Mouse (Mus musculus): ENCODE results near the gene Dennd1a. TPM values are rescaled to one million over a fixed set of nuclear protein-coding genes. Genes with fewer than 3 reads are reported as not detected.

Gene Dennd1a
- total RNA-seq, 2 experiments from 2014 or later: 74.5 to 76.5 TPM

- intact Hi-C loops (cut with DNase I): no loop called here
- DNase-seq (ENCODE audit: low spot score in 2 of 2): no peak
Observed at GRCm38 (mm10) chr2:37801687-37802086, 485.5 kb downstream of the Dennd1a start.

DNA sequence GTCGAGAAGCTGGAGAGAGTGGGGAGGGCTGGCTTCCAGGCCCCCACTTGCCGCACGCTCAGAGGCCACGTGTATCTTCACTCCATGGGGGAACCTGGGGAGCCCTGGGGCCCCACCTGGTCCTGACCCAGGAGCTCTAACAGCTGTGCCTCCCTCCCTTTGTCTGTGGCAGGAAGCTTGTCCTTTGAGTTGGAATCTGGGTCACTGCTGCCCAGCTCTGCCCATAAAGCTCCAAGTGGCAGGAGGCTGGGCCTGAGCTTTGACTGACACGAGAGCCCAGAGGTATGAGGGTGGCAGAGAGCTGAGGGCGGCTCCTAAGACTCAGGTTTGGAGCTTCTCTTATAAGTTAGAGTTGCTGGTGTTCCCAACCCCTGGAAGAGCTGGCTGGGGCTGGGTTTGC, 488.1 kb downstream of the Dennd1a start:
- DNase-seq (ENCODE audit: low spot score in 2 of 2): no peak
- intact Hi-C loops (cut with DNase I): loop anchor here (1.0 kb wide), 1 partner anchor 22 kb away; no protein-coding TSS in a partner anchor

DNA sequence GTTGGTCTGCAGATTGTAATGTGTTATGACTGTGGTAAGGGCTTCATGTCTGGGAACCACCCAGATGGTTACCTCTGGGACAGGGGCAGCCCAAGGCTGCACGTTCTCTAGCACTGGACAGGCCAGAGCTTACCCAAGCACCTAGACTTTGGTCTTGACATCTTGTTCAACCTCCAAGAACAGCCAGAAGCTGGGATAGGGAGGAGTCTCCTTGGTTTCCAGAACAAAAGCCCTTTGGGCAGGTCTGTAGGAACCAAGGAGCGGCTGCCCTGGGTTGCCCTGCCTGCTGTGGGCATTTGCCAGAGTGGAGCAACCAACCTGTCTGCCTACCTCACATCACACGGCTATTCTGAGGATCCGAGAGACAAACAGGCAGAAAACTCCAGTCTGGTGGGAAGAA, 490.1 kb downstream of the Dennd1a start:
- intact Hi-C loops (cut with DNase I): no loop called here

GRCm38 (mm10) chr2:37796021-37796420, 491.2 kb downstream of the Dennd1a start:
- intact Hi-C loops (cut with DNase I): no loop called here
- no peak for DNase-seq (ENCODE audit: low spot score in 2 of 2)

More for the DNA sequence above, 490.1 kb downstream of the Dennd1a start:
- DNase-seq (ENCODE audit: low spot score in 2 of 2): no peak

GRCm38 (mm10) chr2:37791340-37791739, 495.9 kb downstream of the Dennd1a start:
- no peak for DNase-seq (ENCODE audit: low spot score in 2 of 2)
- intact Hi-C loops (cut with DNase I): no loop called here

- DNase-seq (ENCODE audit: low spot score in 2 of 2): no peak
- intact Hi-C loops (cut with DNase I): no loop called here
Observed at GRCm38 (mm10) chr2:37790738-37791137, 496.5 kb downstream of the Dennd1a start.

- intact Hi-C loops (cut with DNase I): no loop called here
- no peak for DNase-seq (ENCODE audit: low spot score in 2 of 2)
Observed at GRCm38 (mm10) chr2:37789995-37790394, 497.2 kb downstream of the Dennd1a start.

- intact Hi-C loops (cut with DNase I): no loop called here
- DNase-seq (ENCODE audit: low spot score in 2 of 2): no peak
Observed at GRCm38 (mm10) chr2:37789029-37789428, 498.2 kb downstream of the Dennd1a start.

DNA sequence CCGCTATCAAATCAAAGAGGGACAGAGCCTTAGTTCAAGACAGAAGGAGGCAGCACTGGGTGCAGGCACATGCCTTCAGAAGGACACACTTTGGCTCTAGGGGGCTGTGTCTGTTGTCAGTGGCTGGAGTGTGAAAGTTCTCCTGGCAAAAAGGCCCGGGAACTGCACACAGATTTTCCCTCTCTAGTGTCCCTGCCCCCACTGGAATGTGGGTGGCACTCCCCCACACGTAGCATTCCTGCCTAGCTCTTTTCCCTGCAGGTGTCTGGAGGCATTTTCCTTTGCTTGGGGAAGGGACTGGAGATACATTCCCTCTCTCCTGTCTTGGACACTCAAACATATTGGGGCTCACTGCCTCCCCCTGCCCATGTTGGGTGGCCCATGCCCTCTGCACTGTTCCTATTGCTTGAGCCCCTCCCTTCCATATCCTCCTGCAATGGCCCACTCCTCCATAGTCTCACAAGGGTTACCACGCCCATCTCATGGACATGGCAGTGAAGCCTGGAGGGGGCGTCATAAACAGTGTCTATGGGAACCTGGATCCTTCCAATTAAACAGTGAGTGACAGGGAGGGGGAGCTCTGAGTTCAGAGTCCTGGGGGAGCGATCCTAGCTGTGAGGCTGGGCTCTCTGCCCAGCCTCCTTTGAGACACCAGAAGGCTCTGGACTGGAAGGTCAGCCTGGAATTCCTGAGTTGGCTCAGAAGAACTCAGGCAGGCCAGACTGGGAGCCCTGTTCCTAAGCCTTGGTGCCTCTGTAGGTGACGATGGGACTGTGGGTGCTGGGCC, 498.8 kb downstream of the Dennd1a start:
- intact Hi-C loops (cut with DNase I): no loop called here
- no peak for DNase-seq (ENCODE audit: low spot score in 2 of 2)

- peak in 1 of 2 experiments; percentile 52 for DNase-seq (ENCODE audit: low spot score in 2 of 2)
- intact Hi-C loops (cut with DNase I): no loop called here
Observed at GRCm38 (mm10) chr2:37786461-37786860, 500.7 kb downstream of the Dennd1a start.

GRCm38 (mm10) chr2:37784473-37784872, 502.7 kb downstream of the Dennd1a start:
- DNase-seq (ENCODE audit: low spot score in 2 of 2): no peak
- intact Hi-C loops (cut with DNase I): no loop called here

DNA sequence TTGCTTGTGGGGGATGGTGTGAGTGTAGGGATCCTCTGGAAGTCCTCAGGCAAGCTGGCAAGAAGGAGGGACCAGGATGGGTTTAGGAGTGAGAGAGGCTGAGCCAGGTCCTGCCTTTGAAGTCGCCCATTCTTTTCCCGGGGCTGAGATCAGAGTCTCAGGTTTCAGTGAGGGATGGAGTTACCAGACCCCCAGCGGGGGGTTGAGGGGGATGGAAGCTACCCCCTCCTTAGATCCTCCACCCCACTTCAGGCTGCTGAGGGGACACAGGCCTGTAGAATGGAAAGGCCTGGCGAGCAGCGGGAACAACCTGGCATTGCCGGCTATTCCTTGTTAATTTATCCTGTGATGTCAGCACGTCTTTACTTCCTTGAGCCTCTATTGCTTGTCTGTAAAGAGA, 505.2 kb downstream of the Dennd1a start:
- no peak for DNase-seq (ENCODE audit: low spot score in 2 of 2)
- intact Hi-C loops (cut with DNase I): no loop called here

- no peak for DNase-seq (ENCODE audit: low spot score in 2 of 2)
- intact Hi-C loops (cut with DNase I): no loop called here
Observed at GRCm38 (mm10) chr2:37781421-37781820, 505.8 kb downstream of the Dennd1a start.

GRCm38 (mm10) chr2:37780270-37780929, 506.8 kb downstream of the Dennd1a start:
- intact Hi-C loops (cut with DNase I): no loop called here
- DNase-seq (ENCODE audit: low spot score in 2 of 2): no peak

GRCm38 (mm10) chr2:37777958-37778720, 509.1 kb downstream of the Dennd1a start:
- no peak for DNase-seq (ENCODE audit: low spot score in 2 of 2)
- intact Hi-C loops (cut with DNase I): loop anchor here (1.0 kb wide), 1 partner anchor 21 kb away; no protein-coding TSS in a partner anchor

DNA sequence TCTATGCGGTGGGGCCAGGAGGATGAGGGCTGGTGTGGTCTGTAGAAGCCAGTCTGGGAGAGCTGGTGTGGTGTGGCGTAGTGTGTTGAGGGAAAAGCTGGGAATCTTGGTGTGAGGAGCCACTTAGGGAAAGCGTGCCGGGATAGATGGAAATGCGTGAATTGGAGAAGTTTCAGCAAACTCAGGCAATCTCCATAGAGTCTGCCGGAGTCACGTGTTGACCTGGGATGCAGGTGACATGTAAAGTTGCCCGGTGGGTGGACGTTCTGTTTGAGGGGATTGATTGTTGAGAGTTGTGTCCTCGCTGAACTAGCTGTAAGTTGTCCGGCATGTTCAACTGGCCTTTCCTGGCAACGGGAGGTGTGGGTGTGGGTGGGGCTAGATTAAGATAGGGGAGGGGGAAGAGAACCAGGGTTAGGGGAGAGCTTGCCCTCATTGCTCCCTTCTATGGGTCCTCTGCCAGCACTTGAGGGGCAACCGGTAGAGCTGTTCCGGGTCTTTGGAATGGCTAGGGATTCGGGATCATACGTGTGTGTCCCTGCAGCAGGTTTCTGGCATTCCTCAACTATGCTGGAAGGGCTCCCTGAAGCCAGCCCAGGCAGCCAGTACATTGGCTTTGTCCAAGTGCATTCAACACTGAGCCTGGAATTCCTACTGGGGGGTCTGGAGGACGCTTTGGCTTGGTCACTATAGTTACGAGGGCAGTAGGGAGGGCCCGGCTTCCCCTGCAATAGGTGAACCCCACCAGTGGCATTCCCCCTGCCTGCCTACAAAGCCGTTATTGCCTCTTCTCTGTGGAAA, 510.4 kb downstream of the Dennd1a start:
- DNase-seq (ENCODE audit: low spot score in 2 of 2): no peak
- intact Hi-C loops (cut with DNase I): loop anchor here (1.0 kb wide), 1 partner anchor 22 kb away; no protein-coding TSS in a partner anchor

GRCm38 (mm10) chr2:37776016-37776415, 511.2 kb downstream of the Dennd1a start, which contains the start of gene Crb2:
Gene Crb2 (plus strand): TSS chr2:37776249.
- DNase-seq (ENCODE audit: low spot score in 2 of 2): no peak
- intact Hi-C loops (cut with DNase I): no loop called here

DNA sequence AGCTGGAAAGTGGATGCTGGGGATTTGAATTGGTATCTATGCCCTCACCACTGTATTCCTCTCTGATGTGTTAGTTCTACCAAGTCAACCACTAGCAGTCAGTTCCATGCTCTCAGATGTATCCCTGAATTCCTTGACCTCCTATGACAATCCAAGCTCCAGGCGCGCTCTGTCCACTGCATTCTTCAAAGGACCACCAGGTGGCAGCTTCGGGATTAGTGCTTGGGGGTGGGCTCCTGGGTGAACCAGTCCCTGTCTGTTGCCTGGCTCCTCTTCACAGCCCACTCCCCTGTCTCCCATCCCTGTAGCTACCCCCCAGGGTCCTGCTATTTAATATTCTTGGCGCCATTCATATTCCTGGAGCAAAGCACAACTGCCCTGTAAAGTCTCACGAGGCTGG, 512.6 kb downstream of the Dennd1a start:
- no peak for DNase-seq (ENCODE audit: low spot score in 2 of 2)
- intact Hi-C loops (cut with DNase I): loop anchor here (5.0 kb wide), 2 partner anchors 202 to 257 kb away; partner anchors contain the start of gene Gpr21

DNA sequence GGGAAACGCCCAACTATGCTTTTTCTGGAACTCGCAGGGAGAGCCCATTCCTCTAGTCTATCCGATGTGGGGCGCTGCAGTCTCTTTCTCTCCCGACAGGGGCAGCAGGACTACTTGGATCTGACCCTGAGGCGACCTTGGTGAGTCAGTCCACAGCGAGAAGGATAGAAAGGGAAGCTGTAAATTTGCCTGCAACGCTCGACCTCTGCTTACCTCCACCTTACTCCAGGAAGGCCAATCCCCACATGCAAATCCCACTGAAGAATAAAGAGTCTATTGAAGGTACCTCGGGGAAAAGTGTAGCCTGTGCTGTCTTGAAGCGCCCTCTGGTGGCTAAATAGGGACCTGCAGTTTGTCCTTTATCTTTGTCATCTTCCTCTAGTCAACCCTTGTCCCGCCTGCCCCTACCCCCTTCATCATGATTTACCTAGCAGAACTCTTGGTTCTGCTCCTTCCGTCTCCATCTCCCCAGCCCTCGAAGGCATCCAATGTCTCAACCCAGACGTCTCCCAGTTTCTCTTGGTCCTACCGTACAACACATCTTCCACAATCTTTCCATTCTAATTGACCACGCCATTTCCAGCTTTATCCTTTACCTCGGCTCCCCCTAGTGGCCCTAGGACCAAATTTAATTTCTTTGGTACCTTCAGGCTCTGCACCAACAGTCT, 515.4 kb downstream of the Dennd1a start:
- intact Hi-C loops (cut with DNase I): loop anchor here (2.0 to 5.0 kb wide), 3 partner anchors 69 to 254 kb away; partner anchors contain the start of genes Gpr21 and Strbp
- peak; percentile 87 to 92 for DNase-seq (ENCODE audit: low spot score in 2 of 2)

Measured in left cerebral cortex, postnatal 36 days (tissue).